Mouse (Mus musculus) cerebellum, adult 9-11 months (tissue): ENCODE results near the gene Vcan.

Experiments
- DNase-seq: peaks from one replicate; pipeline ENCODE4 v3.0.0; 2022

Vcan gene

GRCm38 (mm10) chr13:89720497-89720896, 21.8 kb downstream of the Vcan start:
- DNase-seq, result no peak

DNA sequence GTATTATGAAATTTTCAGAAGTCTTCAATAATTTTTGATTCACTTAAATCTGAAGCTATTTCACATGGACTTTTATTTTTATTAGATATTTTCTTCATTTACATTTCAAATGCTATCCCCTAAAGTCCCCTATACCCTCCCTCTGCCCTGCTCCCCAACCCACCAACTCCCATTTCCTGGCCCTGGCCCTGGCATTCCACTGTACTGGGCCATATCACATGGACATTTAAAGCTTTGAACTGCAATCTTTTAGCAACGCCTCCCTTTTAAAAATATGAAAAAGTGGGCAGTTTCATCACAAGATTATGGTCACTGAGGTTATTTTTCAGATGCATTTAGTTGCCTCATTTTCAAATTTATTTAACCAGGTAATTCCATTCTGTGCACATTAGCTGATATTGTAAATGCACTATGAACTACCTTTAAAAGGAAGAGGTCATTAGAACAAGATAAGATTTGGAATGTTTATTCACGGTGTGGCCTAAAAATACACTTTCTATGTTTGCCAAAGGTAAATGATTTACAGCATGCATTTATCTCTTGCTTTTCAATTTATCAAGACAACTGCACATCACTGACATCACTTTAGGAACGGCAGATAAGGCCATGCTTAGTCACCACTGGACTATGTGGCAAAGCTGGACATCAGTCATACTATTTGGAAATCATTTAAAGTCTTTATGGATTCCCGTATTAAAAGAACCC, 32.7 kb downstream of the Vcan start:
- DNase-seq, result no peak

DNA sequence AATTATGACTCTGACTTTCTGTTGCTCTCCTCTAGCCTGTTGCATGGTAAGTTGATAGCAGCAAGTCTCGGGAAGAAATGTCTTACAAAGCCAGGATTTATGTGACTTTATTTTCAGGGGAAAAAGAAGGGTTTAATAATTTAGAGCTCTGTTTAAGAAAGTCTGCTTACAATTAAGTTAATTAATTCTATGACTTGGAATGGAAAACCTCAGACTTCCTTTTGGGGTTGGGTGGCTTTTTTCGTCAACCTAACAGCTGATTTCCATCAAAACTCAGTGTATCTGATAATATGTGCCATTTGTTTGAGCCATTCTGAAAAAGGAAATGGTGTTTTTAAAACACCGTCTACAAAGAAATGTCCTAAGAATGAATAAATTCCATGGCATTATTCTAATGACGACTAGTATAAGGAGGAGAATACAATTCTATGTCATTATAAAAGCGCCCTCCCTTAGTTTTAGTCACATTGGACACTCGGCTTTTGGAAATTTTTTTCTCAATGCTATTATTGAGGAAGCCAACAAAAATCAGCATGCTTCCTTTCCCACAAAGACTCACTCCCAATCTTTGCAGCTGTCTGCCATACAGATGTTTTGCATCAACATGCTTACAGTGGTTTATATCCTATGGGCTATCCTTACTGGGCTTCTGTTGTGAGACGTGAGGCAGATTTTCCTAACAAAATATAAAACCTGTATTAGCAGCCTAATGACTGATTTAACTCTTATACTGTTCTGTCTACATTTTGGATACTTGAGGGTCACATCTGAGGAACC, 34.0 kb downstream of the Vcan start:
- DNase-seq, result no peak

DNA sequence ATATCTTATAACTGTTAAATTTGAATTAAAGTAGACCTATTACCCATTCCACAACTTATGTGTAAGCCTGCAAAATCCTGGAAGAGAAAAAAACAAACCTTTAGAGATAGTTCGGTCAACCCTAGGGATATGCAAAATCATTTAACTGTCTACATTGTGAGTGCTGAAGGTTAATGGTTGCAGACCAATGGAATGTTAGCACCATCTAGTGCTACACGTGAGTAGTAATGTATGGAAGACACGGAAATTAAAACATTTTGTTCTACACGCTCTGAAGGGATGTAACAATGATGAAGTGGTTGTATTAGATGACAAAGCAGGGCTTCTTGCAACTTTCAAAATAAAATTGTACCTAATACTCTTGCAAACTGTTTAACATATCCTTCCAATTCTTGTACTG, 39.9 kb downstream of the Vcan start:
- no peak for DNase-seq

GRCm38 (mm10) chr13:89699998-89700555, 42.2 kb downstream of the Vcan start:
- DNase-seq, result no peak

- no peak for DNase-seq
Observed at GRCm38 (mm10) chr13:89692597-89692996, 49.7 kb downstream of the Vcan start.

- DNase-seq, result no peak
Observed at GRCm38 (mm10) chr13:89683490-89683889, 58.8 kb downstream of the Vcan start.

- no peak for DNase-seq
Observed at GRCm38 (mm10) chr13:89682254-89682653, 60.1 kb downstream of the Vcan start.

- no peak for DNase-seq
Observed at GRCm38 (mm10) chr13:89679756-89680155, 62.6 kb downstream of the Vcan start.

GRCm38 (mm10) chr13:89670505-89670904, 71.8 kb downstream of the Vcan start:
- DNase-seq, result no peak

DNA sequence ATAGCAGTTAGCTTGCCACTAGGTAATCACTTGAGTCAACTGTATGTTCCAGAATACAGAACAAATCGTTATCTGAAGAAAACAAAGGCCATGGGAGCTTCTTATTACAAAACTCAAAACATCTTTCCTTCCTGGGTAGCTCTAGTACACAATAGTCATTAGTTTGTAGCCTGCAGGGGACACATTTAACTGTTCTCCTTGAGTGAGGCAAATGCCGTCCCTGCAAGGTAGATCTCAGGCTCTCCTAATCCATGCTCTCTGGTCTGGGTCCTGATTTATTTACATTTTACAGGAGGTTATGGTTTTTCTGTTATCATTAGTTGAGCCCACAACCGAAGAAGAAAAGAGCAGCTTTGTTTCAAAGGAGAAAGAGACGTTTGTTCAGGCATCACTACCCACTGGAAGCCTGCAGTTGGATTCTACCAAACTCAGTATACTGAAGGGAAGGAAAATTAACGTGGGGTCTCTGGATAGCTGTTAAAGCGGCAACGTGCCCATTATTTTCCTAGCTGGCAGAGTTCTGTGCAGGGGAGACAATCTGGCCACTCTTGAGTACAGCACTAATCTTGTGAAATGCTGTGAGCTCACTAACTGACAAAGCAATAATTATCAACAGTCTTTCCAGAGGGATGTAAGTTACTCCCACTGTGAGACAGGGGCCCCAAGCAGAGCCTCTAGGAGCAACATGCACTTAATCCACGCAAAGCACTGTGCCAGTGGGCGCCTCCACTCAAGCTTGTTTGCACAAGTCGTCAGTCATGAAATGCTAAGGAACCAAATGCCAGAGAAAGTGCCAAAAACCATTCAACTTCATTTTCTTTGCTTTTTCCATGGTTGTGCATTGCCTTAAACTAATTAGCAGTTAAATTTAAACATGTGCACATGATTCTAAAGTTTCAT, 73.1 kb downstream of the Vcan start:
- DNase-seq, result no peak

- no peak for DNase-seq
Observed at GRCm38 (mm10) chr13:89668069-89668468, 74.2 kb downstream of the Vcan start.

DNA sequence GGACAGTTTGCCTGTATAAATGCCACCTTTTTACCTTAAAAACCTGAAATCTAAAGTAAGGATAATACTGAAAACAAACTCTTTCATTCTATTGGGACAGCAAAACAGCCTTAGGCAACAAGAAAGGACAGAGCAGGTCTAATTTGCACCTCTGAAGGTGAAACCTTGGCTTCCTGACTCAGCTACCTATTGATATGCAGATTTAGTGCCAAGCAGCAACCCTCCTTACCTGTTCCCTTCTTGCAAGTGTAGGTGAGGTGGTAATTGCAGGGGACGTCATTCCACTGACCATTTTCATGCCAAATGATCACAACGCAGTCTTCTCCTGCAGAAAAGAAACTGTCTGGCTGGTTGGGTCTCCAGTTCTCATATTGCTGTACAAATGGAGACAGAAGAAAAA, 80.6 kb downstream of the Vcan start:
- no peak for DNase-seq

- DNase-seq, result no peak
Observed at GRCm38 (mm10) chr13:89657046-89657445, 85.3 kb downstream of the Vcan start.

- DNase-seq, result no peak
Observed at GRCm38 (mm10) chr13:89653279-89653678, 89.0 kb downstream of the Vcan start.

DNA sequence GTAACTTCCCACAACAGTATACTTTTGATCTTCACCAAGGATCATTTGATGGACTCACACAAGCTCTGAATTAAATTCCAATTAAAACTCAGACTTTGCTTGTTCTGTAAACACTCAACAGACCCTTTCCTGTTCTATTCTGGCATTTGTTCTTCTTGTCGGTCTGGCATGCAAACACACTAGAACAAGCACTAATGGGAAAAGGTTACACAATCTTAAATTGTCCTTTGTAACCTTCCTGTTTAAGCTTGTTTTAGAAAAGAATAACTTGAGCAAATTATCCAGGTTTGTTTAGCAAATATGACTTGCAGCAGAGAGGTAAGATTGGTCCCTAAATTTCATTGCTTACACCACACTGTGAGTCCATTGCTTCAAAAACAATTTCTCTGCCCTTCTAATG, 89.5 kb downstream of the Vcan start:
- no peak for DNase-seq

DNA sequence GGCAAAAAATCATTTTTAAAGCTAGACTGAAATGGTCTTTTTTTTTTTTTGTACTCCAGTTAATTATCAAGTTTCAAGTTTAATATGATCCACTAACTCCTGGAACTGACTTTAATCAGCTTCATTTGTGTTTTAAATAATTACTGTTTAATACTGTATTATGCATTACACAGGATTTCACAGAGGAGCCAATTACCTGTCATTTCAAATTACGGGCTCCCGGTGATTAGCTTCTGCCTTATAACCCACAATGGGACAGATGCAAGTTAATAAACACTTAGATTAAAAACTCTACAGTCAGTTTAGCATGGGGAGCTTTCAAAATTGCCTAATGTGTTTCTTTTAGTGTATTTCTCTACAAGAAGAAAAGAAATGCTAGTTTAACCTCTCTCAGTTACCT, 96.7 kb downstream of the Vcan start:
- no peak for DNase-seq

- DNase-seq, result no peak
Observed at GRCm38 (mm10) chr13:89637012-89637411, 105.3 kb downstream of the Vcan start.

DNA sequence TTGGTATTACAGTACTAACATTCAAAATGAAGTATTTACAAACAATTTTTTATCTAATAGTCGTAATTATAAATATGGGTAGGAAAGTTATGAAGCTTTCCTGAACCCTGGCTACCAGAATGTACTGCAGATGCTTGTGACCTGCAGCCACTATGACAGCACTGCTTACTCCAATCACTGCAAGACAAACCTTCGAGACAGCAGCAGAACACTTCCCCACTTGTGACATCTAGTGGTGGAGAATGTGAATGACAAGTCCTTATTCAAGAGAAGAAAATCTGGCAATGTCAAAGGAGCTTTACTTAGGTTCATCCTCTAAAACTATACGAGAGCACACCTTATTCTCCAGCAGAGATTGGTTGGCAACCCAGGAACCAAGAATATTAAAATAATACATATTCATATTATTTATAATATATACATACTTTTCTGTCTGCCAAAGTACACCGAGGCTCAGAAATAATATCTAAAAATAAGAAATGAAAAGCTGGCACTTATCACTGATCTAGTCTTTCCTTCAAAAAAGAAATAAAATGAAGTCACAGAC, 108.1 kb downstream of the Vcan start:
- DNase-seq, result no peak

- DNase-seq, result no peak
Observed at GRCm38 (mm10) chr13:89619064-89619463, 123.2 kb downstream of the Vcan start.

DNA sequence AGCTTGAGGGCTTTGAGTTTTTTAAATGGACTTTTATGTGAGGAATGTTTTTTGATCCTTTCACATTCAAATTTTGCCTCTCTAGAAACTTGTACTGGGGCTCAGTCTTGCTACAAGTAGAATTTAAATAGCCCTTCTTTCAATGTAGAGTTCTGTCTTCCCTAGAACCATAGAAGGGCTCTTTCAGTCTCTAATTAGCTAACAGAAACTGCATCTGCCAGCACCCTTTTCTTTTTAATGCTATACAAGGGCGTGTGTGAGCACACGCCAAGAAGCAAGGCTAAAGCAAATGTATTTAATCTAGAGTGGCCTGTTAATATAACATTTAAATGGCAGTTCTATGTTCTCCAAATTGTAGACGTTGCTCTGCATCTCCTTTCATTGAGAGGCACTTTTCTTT, 134.9 kb downstream of the Vcan start:
- DNase-seq, result no peak
